Mouse (Mus musculus): Measurements from ENCODE around the gene Vat1l. TPM values are rescaled to one million over a fixed set of nuclear protein-coding genes. Genes with fewer than 3 reads are reported as not detected.

The Vat1l gene
- polyA plus RNA-seq, 1 experiment = 0.36 TPM

- WGBS = 69% methylated on average over 8 of the region's 8 CpGs
- Histone ChIP-seq H3K4me1 (ENCODE audit: control insufficient read depth, insufficient read depth, low read length) (no peaks in the 10 kb centered on the region; the same call in 1 of the 2 replicates), H3K4me3 (replicated peaks; ENCODE audit: extremely low read depth, low read depth, low read length) (no peak within 1 kb of the TSS)
- DNase-seq = no peak
- TF ChIP-seq POLR2A (IDR thresholded peaks at IDR 0.05; ENCODE audit: borderline replicate concordance, extremely low read depth, low read depth, low read length) (no peak), CTCF (IDR thresholded peaks at IDR 0.05; ENCODE audit: insufficient read depth, low read length) (no peak)
Measured at GRCm38 (mm10) chr8:114417786-114418185, 212.4 kb downstream of the Vat1l start, which contains the start of gene Clec3a. Gene Clec3a (plus strand): TSS chr8:114418086.

- H3K4me3 ChIP-seq (replicated peaks; ENCODE audit: extremely low read depth, low read depth, low read length) = no peak overlapping the region
- WGBS = 78% methylated on average over 5 of the region's 5 CpGs
- no peak for DNase-seq
- H3K4me1 ChIP-seq (ENCODE audit: control insufficient read depth, insufficient read depth, low read length) = no peaks in the 10 kb centered on the region; the same call in 1 of the 2 replicates
- no peak for TF ChIP-seq POLR2A (IDR thresholded peaks at IDR 0.05; ENCODE audit: borderline replicate concordance, extremely low read depth, low read depth, low read length)
Measured at GRCm38 (mm10) chr8:114418486-114418885, 213.1 kb downstream of the Vat1l start.

GRCm38 (mm10) chr8:114418904-114419303 is 213.5 kb downstream of the Vat1l start:
- no peak for TF ChIP-seq POLR2A (IDR thresholded peaks at IDR 0.05; ENCODE audit: borderline replicate concordance, extremely low read depth, low read depth, low read length)
- no peak for TF ChIP-seq CTCF (IDR thresholded peaks at IDR 0.05; ENCODE audit: insufficient read depth, low read length)
- H3K4me1 ChIP-seq (ENCODE audit: control insufficient read depth, insufficient read depth, low read length) = no peaks in the 10 kb centered on the region; the same call in 1 of the 2 replicates
- no peak overlapping the region for H3K4me3 ChIP-seq (replicated peaks; ENCODE audit: extremely low read depth, low read depth, low read length)
- 29% methylated on average over 6 of the region's 6 CpGs for WGBS
- DNase-seq = no peak

DNA sequence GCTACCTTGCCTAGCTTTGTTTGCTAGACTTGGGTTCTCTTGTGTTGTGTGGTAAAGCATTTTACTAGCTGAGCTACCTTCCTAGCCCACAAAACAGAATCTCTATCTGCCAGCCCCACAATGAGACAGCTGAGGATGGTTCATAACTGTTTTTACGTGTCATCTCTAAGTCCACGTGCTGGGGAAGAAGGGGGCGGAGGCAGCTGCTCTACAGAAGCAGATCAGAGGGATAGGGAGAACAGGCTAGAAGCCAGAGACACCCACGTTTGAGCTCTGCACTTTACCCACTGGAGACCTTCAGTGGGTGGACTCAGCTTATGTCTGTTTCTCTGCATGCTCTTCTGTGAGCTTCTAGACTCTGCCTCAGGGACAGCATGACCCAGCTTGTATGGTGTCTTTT is 216.1 kb downstream of the Vat1l start:
- DNase-seq = no peak
- H3K4me3 ChIP-seq (replicated peaks; ENCODE audit: extremely low read depth, low read depth, low read length) = no peak overlapping the region
- WGBS = 66% methylated on average over 4 of the region's 4 CpGs
- TF ChIP-seq CTCF (IDR thresholded peaks at IDR 0.05; ENCODE audit: insufficient read depth, low read length) = no peak
- no peak for TF ChIP-seq POLR2A (IDR thresholded peaks at IDR 0.05; ENCODE audit: borderline replicate concordance, extremely low read depth, low read depth, low read length)
- no peaks in the 10 kb centered on the region; the same call in 1 of the 2 replicates for H3K4me1 ChIP-seq (ENCODE audit: control insufficient read depth, insufficient read depth, low read length)

Other genes with a start within 250 kb of the Vat1l start
- gene Nudt7, start 72.1 kb upstream of the Vat1l start, polyA plus RNA-seq (2012; rRNA removed) = 8.8 and 12.3 TPM in 2 replicates
- gene Clec3a, start 212.5 kb downstream of the Vat1l start, polyA plus RNA-seq (2012; rRNA removed) = not detected in 2 replicates
- 8.5 and 8.7 TPM in 2 replicates for gene Wwox, start 234.0 kb downstream of the Vat1l start, polyA plus RNA-seq (2012; rRNA removed)

All from lung, adult 2 months (tissue).